Mouse (Mus musculus): ENCODE measurements at regions not wholly inside any gene's neighbourhood (a gene's known extent, or its start where the extent isn't known, plus 50 kb on each side); places are given as distances from the start of the nearest gene placed in this dataset.
A peak's percentile ranks its signal among the peaks of the same experiment; 100 is the strongest.
"Not testable (repeated sequence)": the region's sequence is repeated elsewhere in the genome, so short reads cannot be mapped to it uniquely, and the experiment has no call there.

GRCm38 (mm10) chr8:93443631-93444030, 64.1 kb upstream of the Ces1h start:
- not testable (repeated sequence) for H3K4me3 ChIP-seq (ENCODE audit: low read depth, low read length); H3K36me3 ChIP-seq (ENCODE audit: control insufficient read depth, insufficient read depth, low read length); H3K9me3 ChIP-seq (replicated peaks; ENCODE audit: control insufficient read depth, low read length); H3K9ac ChIP-seq (ENCODE audit: low read length); DNase-seq (ENCODE audit: low spot score); H3K27me3 ChIP-seq (replicated peaks; ENCODE audit: control insufficient read depth, insufficient read depth, low read length); H3K4me1 ChIP-seq (ENCODE audit: control insufficient read depth, insufficient read depth, low read length); H3K27ac ChIP-seq (ENCODE audit: low read depth, low read length); ATAC-seq; H3K4me2 ChIP-seq (ENCODE audit: low read length)
- WGBS, result 85% methylated on average over 2 of the region's 2 CpGs

GRCm38 (mm10) chr8:93441936-93442335, 62.4 kb upstream of the Ces1h start:
- ATAC-seq, result no peak
- no peak overlapping the region for H3K4me3 ChIP-seq (ENCODE audit: low read depth, low read length)
- H3K27me3 ChIP-seq (replicated peaks; ENCODE audit: control insufficient read depth, insufficient read depth, low read length), result no peaks in the 10 kb centered on the region
- H3K4me1 ChIP-seq (ENCODE audit: control insufficient read depth, insufficient read depth, low read length), result no peaks in the 10 kb centered on the region
- H3K9me3 ChIP-seq (replicated peaks; ENCODE audit: control insufficient read depth, low read length), result no peaks in the 10 kb centered on the region
- H3K9ac ChIP-seq (ENCODE audit: low read length), result no peak overlapping the region
- H3K4me2 ChIP-seq (ENCODE audit: low read length), result no peak overlapping the region
- no peaks in the 10 kb centered on the region for H3K36me3 ChIP-seq (ENCODE audit: control insufficient read depth, insufficient read depth, low read length)
- WGBS, result 30% methylated on average over 3 of the region's 3 CpGs
- peak; percentile 7 for DNase-seq (ENCODE audit: low spot score)
- no peak overlapping the region for H3K27ac ChIP-seq (ENCODE audit: low read depth, low read length)

DNA sequence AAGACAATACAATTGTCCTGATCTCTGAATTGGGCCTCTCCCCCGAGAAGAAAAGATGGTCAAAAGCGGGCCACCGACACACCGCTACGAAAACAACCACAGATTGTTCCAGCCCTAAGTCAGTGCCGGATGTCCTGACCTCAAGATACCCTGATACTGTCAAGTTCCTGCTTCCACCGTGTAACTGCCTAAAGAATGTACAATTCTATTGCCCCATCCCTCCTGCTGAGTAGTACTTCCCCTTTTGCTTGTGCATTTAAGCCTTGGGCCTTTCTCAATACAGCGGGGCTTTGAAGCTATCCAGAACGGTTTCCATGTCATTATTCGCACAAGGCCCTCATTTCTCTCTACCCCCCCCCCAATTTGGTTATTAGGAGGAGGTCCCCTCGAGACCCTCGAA, 57.1 kb upstream of the Ces1h start:
- H3K36me3 ChIP-seq (ENCODE audit: control insufficient read depth, insufficient read depth, low read length); H3K4me3 ChIP-seq (ENCODE audit: low read depth, low read length); ATAC-seq; H3K9me3 ChIP-seq (replicated peaks; ENCODE audit: control insufficient read depth, low read length); H3K9ac ChIP-seq (ENCODE audit: low read length); H3K4me1 ChIP-seq (ENCODE audit: control insufficient read depth, insufficient read depth, low read length); H3K27me3 ChIP-seq (replicated peaks; ENCODE audit: control insufficient read depth, insufficient read depth, low read length); H3K27ac ChIP-seq (ENCODE audit: low read depth, low read length); H3K4me2 ChIP-seq (ENCODE audit: low read length); DNase-seq (ENCODE audit: low spot score): not testable (repeated sequence)
- WGBS, result 68% methylated on average over 12 of the region's 12 CpGs

- H3K27me3 ChIP-seq (replicated peaks; ENCODE audit: control insufficient read depth, insufficient read depth, low read length), result no peaks in the 10 kb centered on the region
- H3K36me3 ChIP-seq (ENCODE audit: control insufficient read depth, insufficient read depth, low read length), result no peaks in the 10 kb centered on the region
- no peaks in the 10 kb centered on the region for H3K9me3 ChIP-seq (replicated peaks; ENCODE audit: control insufficient read depth, low read length)
- no peak overlapping the region for H3K4me2 ChIP-seq (ENCODE audit: low read length)
- DNase-seq (ENCODE audit: low spot score) (peak; percentile 90), ATAC-seq (peak; percentile 67)
- 3% methylated on average over 3 of the region's 3 CpGs for WGBS
- H3K4me1 ChIP-seq (ENCODE audit: control insufficient read depth, insufficient read depth, low read length), result no peaks in the 10 kb centered on the region
- no peak overlapping the region for H3K9ac ChIP-seq (ENCODE audit: low read length)
- no peak overlapping the region for H3K4me3 ChIP-seq (ENCODE audit: low read depth, low read length)
- no peak overlapping the region for H3K27ac ChIP-seq (ENCODE audit: low read depth, low read length)
These were observed 51.1 kb upstream of the Ces1h start for GRCm38 (mm10) chr8:93430637-93431036.
